Mouse (Mus musculus) layer of hippocampus, adult 9-11 months (tissue): Measurements from ENCODE around the gene Stxbp3.
"Not testable (repeated sequence)": the region's sequence is repeated elsewhere in the genome, so short reads cannot be mapped to it uniquely, and the experiment has no call there.

Experiments
- DNase-seq: peaks from one replicate; pipeline ENCODE4 v3.0.0; 2022

Stxbp3 gene

GRCm38 (mm10) chr3:108840000-108840715 lies at the start of gene Stxbp3:
Gene Stxbp3 (minus strand): TSS chr3:108840526.
- peak; percentile 99 for DNase-seq

DNA sequence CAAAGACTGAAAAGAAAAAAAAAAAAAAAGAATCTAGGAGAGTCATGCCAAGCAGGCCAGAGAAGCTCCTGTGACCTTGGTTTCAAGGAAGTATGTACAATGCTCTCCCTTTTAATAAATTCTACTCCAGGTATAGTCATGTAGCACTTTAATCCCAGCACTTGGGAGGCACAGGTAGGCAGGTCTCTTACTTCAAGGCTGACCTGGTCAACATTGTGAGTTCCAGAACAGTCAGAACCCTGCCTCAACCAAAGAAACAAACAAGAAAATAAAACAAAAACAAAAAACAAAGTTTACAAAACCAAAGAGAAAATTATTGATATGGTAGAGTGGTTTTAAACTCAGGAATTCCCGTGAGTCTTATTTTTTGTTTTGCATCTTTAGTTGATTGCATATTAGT lies 49.6 kb upstream of the Stxbp3 start, which contains the start of gene Fndc7:
TSS of gene Fndc7 (minus strand) at position 101 of the 400 bp plus-strand sequence.
- no peak for DNase-seq

GRCm38 (mm10) chr3:108887618-108887975 lies 47.3 kb upstream of the Stxbp3 start:
- DNase-seq, result no peak

- no peak for DNase-seq
Measured at GRCm38 (mm10) chr3:108886934-108887617, 46.8 kb upstream of the Stxbp3 start.

- no peak for DNase-seq
Measured at GRCm38 (mm10) chr3:108885686-108886530, 45.6 kb upstream of the Stxbp3 start.

DNA sequence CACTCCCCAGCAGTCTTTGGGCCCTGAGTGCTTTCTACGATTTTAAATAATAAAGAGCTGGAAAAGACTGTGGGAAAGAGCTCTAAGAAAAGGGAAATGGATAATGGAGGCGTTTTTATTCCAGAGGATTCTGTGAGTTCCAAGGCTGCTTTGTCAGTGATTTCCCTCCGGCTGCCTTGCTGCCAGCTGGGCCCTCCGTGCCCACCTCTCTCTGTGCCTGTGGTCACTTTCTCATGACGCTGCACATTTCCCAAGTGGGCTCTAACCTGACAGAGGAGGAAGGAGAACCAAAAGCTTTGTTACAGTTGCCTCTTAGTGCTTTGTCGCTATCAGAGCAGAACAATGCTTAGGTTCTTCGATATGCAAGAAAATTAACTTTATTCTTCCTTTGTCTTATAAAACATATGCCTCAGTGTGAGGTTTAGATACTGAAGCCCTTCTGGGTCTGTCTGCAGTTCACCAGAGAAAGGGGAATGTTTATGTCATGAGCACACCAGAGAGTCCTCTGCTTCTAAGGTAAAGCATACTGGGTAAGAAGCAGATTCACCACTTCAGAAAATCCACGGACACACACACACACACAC lies 44.5 kb upstream of the Stxbp3 start:
- no peak for DNase-seq

GRCm38 (mm10) chr3:108883067-108883466 lies 42.7 kb upstream of the Stxbp3 start:
- no peak for DNase-seq

DNA sequence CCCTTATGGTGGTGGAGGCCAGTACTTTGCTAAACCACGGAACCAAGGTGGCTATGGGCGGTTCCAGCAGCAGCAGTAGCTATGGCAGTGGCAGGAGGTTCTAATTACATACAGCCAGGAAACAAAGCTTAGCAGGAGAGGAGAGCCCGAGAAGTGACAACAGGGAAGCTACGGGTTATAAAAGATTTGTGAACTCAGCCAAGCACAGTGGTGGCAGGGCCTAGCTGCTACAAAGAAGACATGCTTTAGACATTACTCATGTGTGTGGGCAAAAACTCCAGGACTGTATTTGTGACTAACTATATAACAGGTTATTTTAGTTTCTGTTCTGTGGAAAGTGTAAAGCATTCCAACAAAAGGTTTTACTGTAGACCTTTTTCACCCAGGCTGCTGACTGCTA lies 41.5 kb upstream of the Stxbp3 start:
- not testable (repeated sequence) for DNase-seq

GRCm38 (mm10) chr3:108880544-108881507 lies 40.5 kb upstream of the Stxbp3 start:
- DNase-seq, result peak; percentile 57

DNA sequence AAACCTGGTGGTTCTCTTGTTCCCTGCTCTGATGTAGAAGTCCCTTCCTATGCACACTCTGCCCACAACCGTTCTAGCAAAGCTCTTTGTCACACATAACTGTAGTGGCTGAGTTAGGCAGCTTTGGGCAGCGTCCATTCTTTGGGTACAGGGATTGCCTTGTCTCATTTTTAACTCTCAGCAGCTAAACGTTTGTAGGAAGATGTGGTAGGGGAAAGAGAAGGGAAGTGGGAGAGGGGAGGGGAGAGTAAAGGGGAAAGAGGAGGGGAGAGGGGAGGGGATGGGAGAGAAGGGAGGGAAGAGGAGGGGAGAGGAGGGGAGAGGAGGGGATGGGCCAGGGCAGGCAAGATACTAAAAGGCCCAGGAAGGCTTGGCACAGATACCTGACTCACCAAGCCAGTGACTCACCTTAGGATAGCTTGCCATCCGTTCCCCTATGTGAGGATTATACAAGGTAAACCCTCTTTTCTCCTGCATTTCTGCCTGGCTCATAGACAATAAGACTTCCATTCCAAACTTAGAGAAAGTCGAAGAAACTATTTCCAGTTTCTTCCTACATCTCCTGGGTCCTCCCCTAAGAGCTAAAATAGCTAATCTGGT lies 39.6 kb upstream of the Stxbp3 start:
- DNase-seq, result no peak

GRCm38 (mm10) chr3:108879129-108879528 lies 38.8 kb upstream of the Stxbp3 start:
- no peak for DNase-seq

- no peak for DNase-seq
Measured at GRCm38 (mm10) chr3:108870631-108871030, 30.3 kb upstream of the Stxbp3 start.

DNA sequence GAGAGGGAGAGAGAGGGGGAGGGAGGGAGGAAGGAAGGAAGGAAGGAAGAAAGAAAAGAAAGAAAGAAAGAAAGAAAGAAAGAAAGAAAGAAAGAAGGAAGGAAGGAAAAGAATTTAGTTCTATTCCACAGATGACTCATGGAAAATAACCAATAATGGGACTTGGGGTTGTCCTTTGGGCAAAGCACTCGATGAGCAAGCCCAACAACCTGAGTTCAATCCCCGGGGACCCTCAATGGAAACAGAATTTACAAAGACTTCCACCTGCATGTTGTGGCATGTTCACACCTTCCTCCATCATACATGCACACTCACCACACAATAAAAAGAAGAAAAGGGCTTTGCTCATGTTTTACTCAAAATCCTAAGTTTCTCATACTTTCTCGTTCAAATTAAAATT lies 27.1 kb upstream of the Stxbp3 start:
- DNase-seq, result no peak

GRCm38 (mm10) chr3:108865676-108866075 lies 25.4 kb upstream of the Stxbp3 start:
- DNase-seq, result no peak

DNA sequence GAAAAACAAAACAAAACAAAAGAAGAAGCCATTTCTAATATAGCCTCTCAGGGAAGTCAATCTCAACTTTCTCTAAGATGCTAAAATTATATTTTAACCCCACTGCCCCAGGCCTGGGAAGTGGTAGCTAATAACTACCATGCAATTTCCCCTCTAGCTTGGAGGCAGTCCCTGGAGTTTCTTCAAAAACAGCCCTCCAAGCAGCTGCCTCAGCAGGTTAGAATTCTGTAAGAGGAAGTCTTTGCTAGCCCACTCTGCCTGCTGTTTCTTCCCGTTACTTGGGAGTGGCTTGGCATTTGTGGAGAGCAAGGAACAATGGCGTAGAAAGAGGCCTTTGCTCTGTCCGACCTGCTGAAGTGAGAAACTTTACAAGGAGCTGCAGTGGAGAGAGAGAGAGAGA lies 24.8 kb upstream of the Stxbp3 start:
- no peak for DNase-seq

DNA sequence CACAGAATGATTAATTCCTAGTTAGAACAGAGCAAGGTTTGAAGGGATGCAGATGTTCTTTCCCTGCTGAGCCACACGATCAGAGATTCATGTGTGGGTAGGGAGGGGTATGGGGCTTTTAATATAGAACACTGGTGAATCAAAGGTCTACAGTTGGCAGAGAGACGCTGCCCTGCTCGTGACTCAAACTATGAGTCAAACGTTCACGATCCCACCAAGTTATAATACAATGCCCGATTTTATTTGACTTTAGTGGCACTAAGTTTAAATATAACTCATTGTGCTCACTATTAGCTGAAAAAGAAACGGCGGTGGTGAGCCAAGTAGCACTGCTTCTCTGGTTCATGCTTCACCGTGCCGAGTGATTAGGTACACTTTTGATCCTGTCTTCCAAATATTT lies 22.8 kb upstream of the Stxbp3 start:
- DNase-seq, result no peak

DNA sequence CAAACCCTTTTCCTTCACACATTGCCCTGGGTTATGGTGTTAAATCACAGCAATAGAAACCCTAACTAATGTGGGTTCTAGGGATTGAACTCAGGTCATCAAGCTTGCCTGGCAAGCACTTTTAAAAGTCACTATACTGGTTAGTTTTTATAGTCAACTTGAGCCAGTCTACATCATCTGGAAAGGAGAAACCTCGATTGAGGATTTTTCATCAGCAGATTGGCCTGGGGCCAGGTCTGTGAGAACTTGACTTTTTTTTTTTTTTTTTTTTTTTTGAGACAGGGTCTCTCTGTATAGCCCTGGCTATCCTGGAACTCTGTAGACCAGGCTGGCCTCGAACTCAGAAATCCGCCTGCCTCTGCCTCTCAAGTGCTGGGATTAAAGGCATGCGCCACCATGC lies 22.0 kb upstream of the Stxbp3 start:
- not testable (repeated sequence) for DNase-seq

GRCm38 (mm10) chr3:108860786-108861185 lies 20.5 kb upstream of the Stxbp3 start:
- DNase-seq, result no peak

DNA sequence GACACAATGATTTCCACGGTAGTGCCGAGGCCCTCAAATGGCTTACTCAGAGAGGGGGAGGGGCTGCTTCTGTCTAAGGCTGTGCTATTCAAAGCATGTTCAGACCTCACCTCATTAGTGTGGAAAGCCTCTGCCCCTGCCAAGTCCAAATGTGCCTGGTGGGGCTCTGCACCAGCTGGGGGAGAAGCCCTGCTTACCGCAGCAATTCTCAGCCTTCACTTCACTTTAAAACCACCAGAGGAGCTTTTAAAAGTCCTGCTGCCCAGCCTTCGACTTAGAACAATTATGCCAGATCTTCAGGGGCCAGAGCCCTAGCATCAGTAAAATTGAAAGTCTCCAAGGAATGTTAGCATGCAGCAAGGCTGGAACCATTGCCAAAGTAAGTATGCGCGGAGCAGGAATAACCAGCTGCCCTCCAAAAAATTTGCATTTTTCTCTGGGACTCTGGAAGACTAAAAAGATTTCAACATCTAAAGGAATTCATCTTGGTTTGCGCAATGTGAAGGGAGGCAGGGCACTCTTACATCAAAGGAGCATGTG lies 18.0 kb upstream of the Stxbp3 start:
- peak; percentile 41 for DNase-seq

DNA sequence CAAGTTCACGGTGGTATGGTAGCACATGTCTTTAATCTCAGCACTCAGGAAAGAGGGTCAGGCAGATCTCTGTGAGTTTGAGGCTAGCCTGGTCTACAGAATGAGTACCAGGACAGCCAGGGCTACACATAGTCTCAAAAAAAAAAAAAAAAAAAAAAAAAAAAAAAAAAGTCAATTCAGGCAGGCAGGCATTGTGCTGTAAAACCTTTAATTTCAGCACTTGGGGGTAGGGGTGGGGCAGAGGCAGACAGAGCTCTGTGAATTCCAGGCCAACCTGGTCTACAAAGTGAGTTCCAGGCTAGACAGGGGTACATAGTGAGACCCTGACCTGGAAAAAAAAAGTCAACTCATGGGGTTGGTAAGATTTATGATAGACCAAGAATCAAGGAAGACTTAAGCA lies 17.4 kb upstream of the Stxbp3 start:
- DNase-seq, result no peak

GRCm38 (mm10) chr3:108857124-108857470 lies 16.8 kb upstream of the Stxbp3 start:
- DNase-seq, result no peak
